Mouse (Mus musculus): ENCODE measurements around the gene Shank1.
"Not testable (repeated sequence)": the region's sequence is repeated elsewhere in the genome, so short reads cannot be mapped to it uniquely, and the experiment has no call there.

The Shank1 gene

GRCm38 (mm10) chr7:44309475-44310284, at the start of gene Shank1:
TSS of gene Shank1 (plus strand) at chr7:44310253.
- DNase-seq = no peak

GRCm38 (mm10) chr7:44260410-44260809, 49.6 kb upstream of the Shank1 start:
- no peak for DNase-seq

GRCm38 (mm10) chr7:44261147-44261546, 48.9 kb upstream of the Shank1 start, which contains the start of gene Gm15517:
TSS of gene Gm15517 (plus strand) at chr7:44261447.
- no peak for DNase-seq

GRCm38 (mm10) chr7:44262791-44263643, 47.0 kb upstream of the Shank1 start:
- DNase-seq = peak; percentile 98 to 100

GRCm38 (mm10) chr7:44268117-44268516, 41.9 kb upstream of the Shank1 start:
- no peak for DNase-seq

GRCm38 (mm10) chr7:44269397-44269796, 40.7 kb upstream of the Shank1 start:
- no peak for DNase-seq

- DNase-seq = peak in 1 of 2 experiments; percentile 31
Measured at GRCm38 (mm10) chr7:44271309-44271708, 38.7 kb upstream of the Shank1 start.

- no peak for DNase-seq
Measured at GRCm38 (mm10) chr7:44272546-44272945, 37.5 kb upstream of the Shank1 start.

- no peak for DNase-seq
Measured at GRCm38 (mm10) chr7:44273446-44273845, 36.6 kb upstream of the Shank1 start.

- DNase-seq = no peak
Measured at GRCm38 (mm10) chr7:44274096-44274495, 36.0 kb upstream of the Shank1 start.

- no peak for DNase-seq
Measured at GRCm38 (mm10) chr7:44275546-44275945, 34.5 kb upstream of the Shank1 start.

- DNase-seq = no peak
Measured at GRCm38 (mm10) chr7:44276461-44277249, 33.4 kb upstream of the Shank1 start.

GRCm38 (mm10) chr7:44277250-44277622, 32.8 kb upstream of the Shank1 start:
- DNase-seq = peak; percentile 76 to 79

- DNase-seq = no peak
Measured at GRCm38 (mm10) chr7:44280959-44281358, 29.1 kb upstream of the Shank1 start.

GRCm38 (mm10) chr7:44281586-44281985, 28.5 kb upstream of the Shank1 start:
- DNase-seq = no peak

- no peak for DNase-seq
Measured at GRCm38 (mm10) chr7:44287760-44288159, 22.3 kb upstream of the Shank1 start.

GRCm38 (mm10) chr7:44290986-44291385, 19.1 kb upstream of the Shank1 start:
- DNase-seq = no peak

GRCm38 (mm10) chr7:44291418-44291817, 18.6 kb upstream of the Shank1 start:
- DNase-seq = no peak

- not testable (repeated sequence) for DNase-seq
Measured at GRCm38 (mm10) chr7:44297501-44297900, 12.6 kb upstream of the Shank1 start.

GRCm38 (mm10) chr7:44303346-44304340, 6.4 kb upstream of the Shank1 start:
- DNase-seq = no peak

GRCm38 (mm10) chr7:44304463-44304774, 5.6 kb upstream of the Shank1 start:
- DNase-seq = no peak

Data from cerebellum, postnatal 36 days (tissue).